Mouse (Mus musculus) olfactory bulb, adult 2 months (tissue): ENCODE data around the gene Gse1.

ENCODE experiments used
- CTCF ChIP-seq: fragments of 200-500 bp; IDR thresholded peaks from 2 replicates; pipeline ENCODE4 v1.5.1; 2012; ENCODE audit warnings: low read depth, mild to moderate bottlenecking, low read length, moderate library complexity; ENCODE audit not compliant: insufficient read depth
- POLR2A ChIP-seq: fragments of 200-500 bp; IDR thresholded peaks from 2 replicates; pipeline ENCODE4 v1.6.1; 2012; ENCODE audit warnings: mild to moderate bottlenecking, low read depth, low read length, moderate library complexity; ENCODE audit not compliant: insufficient read depth

GRCm38 (mm10) chr8:120332379-120333229, 104.3 kb downstream of the Gse1 start:
- no peak for TF ChIP-seq POLR2A
- TF ChIP-seq CTCF: peak; percentile 36; the same call in 1 of the 2 replicates
